Mouse (Mus musculus): Measurements from ENCODE around the gene Dock9.

GRCm38 (mm10) chr14:121738431-121739403, 58.9 kb downstream of the Dock9 start:
- TF ChIP-seq POLR2A (IDR thresholded peaks at IDR 0.05; ENCODE audit: borderline replicate concordance, control insufficient read depth, low read depth, low read length) (no peak), CTCF (IDR thresholded peaks at IDR 0.05; ENCODE audit: control insufficient read depth, insufficient read depth, low read length) (no peak)
